Mouse (Mus musculus) activated CD4-positive, CD25-positive, alpha-beta regulatory T cell, adult 9 weeks (primary cell): Measurements from ENCODE around the gene Dpm1. TPM values are rescaled to one million over a fixed set of nuclear protein-coding genes. Genes with fewer than 3 reads are reported as not detected.

ENCODE experiments used
- polyA plus RNA-seq: library from polyadenylated mRNA; unstranded; fragments of 100-300 nt; shearing (Covaris generic); gene quantifications from one replicate; pipeline ENCODE4 v1.2.1, GENCODE M21; 2017

The Dpm1 gene
- polyA plus RNA-seq, result 114 TPM

GRCm38 (mm10) chr2:168230026-168230728 is at the start of gene Dpm1, which contains the start of the genes Gm20716 and Mocs3:
Dpm1 (minus strand) TSS chr2:168230591.
Gm20716 (minus strand) TSS chr2:168230364.
Mocs3 (plus strand) TSS chr2:168230622.

DNA sequence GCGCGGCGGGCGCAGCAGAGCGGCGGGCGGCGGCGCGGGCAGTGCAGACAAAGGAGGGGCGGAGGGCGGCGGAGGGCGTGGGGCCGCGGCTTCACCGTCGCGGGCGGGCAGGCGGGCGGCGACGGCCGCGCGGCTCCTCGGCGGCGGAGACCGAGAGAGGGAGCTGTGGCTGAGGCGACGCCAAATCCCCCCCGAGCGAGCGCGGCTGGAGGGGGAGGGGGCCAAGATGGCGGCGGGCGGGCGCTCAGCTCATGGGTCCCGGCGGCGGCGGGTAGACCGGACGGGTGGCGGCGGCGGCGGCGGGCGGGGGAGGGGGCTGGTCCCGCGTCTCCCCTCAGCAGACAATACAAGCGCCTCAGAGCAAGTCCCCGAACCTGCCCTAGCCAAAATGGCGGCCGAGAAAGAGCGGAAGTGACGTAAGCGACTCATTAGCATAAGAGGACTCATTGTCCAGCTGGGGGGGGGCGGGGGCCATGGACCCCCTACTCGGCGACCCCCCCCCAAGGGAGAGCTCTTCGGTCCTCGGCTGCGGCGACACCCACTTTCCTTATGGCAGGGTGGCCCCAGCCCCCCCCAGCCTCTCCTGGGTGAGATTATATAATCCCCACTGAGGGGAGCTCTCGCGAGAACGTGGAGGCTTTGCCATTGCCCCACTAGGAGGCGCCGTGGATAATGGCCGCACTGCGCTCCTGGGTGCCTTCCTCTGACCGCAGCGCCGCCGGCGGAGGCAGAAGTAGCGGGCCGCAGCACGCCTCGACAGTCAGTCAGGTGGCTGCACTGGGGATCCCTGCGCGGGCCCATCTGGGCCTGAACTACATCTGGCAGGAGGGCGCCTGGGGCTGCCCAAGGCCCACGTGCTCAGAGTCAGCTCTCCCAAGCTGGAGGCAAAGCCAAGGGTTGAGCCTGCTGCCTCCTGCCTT is 23.4 kb downstream of the Dpm1 start, which contains the start of gene Adnp:
Adnp (minus strand) TSS at position 388 of the 920 bp plus-strand sequence.

Other genes with a start within 250 kb of the Dpm1 start
- 0.49 TPM for gene Ripor3, start 220.0 kb downstream of the Dpm1 start, polyA plus RNA-seq
- 0.53 TPM for gene Pard6b, start 149.6 kb downstream of the Dpm1 start, polyA plus RNA-seq
- gene Adnp, start 23.5 kb downstream of the Dpm1 start, polyA plus RNA-seq, result 1.1 TPM
- 15.1 TPM for gene Gm20716, start 227 bp downstream of the Dpm1 start, polyA plus RNA-seq
- 0.55 TPM for gene Mocs3, start within 50 bp of the Dpm1 start, polyA plus RNA-seq
- not detected for gene Kcng1, start 51.1 kb upstream of the Dpm1 start, polyA plus RNA-seq